Mouse (Mus musculus) adipocyte (in vitro differentiated cells): ENCODE measurements around the gene Zfp536.

ENCODE experiments used
- DNase-seq: peaks from one replicate; pipeline ENCODE4 v3.0.0-alpha.2; 2016; ENCODE audit warnings: low spot score

Gene Zfp536

DNA sequence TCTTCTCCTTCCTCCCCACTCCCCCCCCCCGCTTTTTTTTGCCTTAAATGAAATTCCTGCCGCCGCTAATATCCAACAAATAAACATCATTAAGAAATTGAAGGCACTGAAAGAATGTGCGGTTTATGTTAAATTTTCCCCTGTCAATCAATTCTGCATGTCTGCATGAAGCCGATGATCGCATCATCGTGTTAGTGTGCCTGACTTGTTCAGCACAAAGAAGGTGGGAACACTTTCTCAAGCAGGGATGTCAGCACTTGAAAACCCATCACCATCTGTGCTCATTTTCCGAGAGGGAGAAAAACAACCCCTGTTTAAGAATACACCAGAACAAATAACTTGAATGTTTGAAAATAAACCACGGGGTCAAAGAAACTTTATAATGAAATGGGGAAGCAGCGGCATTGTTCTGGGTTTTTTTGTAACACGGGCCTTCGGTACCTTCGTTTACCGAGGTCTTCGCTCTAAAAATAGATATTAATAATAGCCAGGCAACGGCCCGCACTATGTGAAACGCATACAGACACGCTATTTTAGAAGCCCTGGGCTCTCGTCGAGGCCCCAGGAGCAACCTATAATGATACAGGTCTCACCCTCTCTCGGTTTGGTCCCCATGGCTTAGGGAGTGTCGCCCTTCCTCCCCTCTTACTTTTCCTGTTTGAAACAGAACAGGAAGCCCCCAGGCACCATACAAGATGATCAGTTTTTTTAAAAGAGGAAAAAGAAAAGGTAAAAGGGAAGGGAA, 83.7 kb downstream of the Zfp536 start:
- no peak for DNase-seq

DNA sequence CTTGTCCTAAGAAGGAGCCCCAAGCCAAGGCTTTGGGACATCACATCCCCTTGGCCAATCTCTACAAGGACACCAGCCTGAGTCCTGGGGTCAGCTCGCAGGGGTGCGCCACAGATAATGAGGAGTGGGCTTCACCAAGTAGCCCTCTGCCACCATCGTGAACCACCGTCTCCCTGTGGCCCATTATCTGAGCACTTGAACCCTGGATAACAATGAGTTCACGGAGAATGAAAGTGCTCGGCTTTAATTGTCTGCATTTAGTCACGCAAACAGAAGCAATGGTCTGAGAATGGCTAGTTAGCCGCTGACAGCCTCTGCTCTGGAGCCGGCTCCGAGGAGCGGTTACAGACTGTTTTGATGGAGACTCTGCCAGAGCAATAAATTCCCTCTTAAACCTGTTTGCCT, 84.3 kb downstream of the Zfp536 start:
- DNase-seq = no peak

- no peak for DNase-seq
Observed at GRCm38 (mm10) chr7:37686366-37686765, 87.1 kb downstream of the Zfp536 start.

DNA sequence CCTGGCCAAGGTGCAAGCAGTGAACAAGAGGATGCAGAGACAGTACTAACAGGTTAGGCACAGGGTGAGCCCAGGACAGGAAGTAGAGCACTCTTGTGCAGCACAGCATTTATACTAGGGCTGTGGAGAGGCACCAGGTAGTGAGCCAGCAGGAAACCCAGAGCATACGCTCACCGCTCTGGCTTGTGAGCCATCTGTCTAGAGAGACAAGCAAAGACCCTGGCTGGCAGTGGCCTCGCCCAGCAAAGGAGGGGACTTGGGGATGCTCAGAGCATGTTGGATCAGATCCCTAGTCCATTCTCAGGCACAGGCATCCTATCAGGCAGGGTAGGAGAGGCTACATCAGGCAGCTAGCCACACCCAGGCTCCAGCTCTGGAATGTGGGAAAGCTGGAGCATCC, 88.2 kb downstream of the Zfp536 start:
- no peak for DNase-seq

DNA sequence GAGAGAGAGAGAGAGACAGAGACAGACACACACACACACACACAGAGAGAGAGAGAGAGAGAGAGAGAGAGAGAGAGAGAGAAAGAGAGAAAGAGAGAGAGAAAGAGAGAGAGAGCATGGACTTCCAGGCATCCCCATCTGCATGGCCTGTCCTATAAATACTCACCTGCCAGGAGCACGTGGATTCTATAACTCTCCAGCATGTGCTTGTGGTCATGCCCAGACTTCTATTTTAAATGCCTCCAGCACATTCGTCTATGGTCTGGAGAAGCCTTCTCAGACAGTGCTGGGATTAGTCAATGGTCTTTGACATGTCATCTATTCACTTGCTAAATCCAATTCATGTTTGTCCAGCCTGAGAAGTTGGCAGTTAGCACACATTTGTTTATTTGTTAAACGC, 92.1 kb downstream of the Zfp536 start:
- DNase-seq = no peak

- DNase-seq = no peak
Observed at GRCm38 (mm10) chr7:37663676-37664365, 109.6 kb downstream of the Zfp536 start.

- no peak for DNase-seq
Observed at GRCm38 (mm10) chr7:37648671-37649070, 124.8 kb downstream of the Zfp536 start.

- DNase-seq = no peak
Observed at GRCm38 (mm10) chr7:37647917-37648615, 125.4 kb downstream of the Zfp536 start.

DNA sequence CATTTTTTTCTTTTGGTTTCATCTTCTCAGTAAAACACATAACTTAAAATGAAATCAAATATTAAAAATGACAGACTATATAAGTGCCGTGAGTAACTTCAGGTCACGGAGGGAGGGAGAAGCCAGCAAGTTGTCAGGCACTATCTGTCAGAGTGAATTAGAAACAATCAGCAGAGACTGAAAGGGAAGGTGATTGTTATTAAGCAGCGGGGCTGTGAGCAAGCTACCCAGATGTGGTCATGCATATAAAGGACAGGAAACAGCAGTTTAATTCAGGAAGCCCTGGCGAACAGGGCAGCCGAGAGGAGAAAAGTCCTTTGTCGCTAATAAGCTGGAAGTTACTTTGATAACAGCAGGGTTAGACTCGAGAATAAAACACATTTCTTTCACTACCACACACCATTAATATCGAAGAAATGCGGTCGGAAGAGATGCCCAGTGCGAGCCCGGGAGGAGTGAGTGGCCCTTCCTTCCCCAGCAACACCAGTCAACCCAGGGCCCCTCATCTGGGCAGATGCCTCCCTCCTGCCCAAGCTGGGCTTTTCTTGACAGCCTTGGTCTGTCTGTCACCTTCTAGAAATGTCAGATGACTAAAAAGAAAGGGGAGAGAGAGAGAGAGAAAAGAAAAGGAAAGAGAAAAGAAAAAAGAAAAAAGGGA, 133.6 kb downstream of the Zfp536 start:
- no peak for DNase-seq

GRCm38 (mm10) chr7:37634812-37635211, 138.6 kb downstream of the Zfp536 start:
- no peak for DNase-seq

DNA sequence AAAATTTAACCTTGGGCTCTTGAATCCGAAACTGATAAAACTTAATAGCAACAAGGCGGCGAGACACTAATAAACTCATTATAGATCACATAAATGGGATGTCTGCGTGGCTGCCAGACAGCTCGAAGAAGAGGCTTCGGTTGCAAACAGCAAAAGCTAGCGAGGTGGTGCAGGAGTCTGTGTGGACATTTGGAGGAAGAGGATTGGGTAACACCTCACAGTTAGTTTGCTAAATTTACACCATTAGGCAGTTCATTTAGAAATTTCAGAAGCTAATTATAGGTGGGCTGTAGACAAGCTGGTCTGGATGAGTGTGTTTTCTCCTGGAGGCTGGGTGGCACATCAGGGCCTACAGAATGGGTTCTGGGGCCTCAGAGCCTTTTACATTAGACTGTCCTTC, 143.0 kb downstream of the Zfp536 start:
- DNase-seq = no peak

DNA sequence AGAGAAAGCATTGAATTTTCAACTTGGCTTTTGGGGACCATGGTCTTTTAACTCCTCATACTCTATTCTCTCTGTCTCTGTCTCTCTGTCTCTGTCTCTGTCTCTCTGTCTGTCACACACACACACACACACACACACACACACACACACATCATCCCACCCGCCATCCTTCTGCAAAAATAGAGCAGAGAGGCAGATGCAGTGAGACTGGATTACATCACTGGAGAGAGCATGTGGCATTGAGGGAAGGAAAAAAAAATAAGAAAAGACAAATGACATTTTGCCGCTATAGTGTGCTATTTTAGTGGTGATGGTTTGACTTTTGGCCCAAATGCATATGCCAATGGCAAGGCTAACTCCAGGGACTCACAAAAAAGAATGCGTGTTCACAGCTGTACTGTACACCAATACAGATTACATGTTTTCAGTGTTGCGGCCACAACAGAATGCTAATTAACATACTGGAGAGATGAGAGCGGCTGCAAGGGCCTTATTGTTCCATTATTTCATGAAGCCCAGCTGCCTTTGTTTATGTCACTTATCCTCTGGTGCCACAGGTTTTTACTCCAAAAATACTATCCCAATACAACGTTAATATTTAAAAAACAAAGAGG, 145.4 kb downstream of the Zfp536 start:
- no peak for DNase-seq

- no peak for DNase-seq
Observed at GRCm38 (mm10) chr7:37625758-37626157, 147.7 kb downstream of the Zfp536 start.

- DNase-seq = no peak
Observed at GRCm38 (mm10) chr7:37624759-37625340, 148.6 kb downstream of the Zfp536 start.

- no peak for DNase-seq
Observed at GRCm38 (mm10) chr7:37623903-37624758, 149.3 kb downstream of the Zfp536 start.

GRCm38 (mm10) chr7:37619254-37619653, 154.2 kb downstream of the Zfp536 start:
- DNase-seq = no peak

DNA sequence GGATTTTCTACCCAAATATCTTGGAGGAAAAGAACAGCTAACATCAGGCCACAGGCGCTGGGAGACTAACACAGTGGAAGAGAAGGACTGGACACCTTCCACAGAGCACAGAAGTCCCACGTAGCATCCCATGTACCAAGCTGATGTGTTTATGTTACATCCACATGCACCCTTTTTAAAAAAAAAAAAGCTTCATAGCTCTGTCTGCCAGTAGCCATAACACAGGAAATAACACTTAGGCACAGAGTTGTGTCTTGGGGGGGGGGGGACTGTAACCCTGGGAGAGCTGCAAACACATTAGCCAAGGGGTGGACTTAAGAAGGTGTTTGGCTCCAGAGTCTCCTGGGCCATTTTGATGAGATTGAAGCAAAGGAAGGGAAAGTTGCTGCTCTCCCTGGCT, 155.6 kb downstream of the Zfp536 start:
- no peak for DNase-seq

DNA sequence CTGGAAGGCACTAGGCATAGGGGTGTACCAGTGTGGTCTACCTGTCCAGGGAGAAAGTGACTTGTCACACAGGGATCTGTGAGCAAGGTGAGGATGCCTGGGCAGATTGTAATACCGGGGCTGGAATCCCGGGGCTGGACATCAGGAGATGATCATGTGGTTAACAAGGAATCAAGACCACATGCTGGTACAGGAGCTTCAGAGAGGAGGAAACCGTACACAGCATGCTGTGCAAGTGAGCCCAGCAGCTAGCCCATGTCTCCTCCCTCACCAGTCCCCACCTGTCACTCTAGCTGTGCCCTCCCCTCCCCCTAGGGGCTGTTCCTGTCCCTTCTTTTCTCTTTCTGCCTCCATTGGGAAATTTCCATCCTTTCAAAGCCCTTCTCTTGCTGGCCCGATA, 157.5 kb downstream of the Zfp536 start:
- DNase-seq = no peak

GRCm38 (mm10) chr7:37614381-37614780, 159.1 kb downstream of the Zfp536 start:
- no peak for DNase-seq

DNA sequence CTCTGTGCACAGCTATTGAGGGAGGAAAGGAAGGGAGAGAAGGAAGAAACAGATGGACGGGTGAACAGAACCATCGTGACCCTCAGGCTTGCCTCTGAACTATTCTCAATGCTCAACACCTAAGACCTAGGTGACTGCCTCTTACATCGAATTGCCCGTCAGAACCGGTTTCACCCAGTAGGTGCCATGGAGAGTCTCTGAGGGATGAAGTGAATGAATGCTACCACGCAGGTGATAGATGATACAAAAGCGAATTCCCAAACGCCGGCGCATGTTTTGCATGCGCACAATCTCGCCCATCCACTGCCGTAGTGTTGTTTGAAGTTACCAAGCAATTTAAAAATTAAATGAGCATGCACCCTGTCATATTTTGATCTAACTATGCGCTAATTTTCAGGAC, 164.9 kb downstream of the Zfp536 start:
- no peak for DNase-seq

DNA sequence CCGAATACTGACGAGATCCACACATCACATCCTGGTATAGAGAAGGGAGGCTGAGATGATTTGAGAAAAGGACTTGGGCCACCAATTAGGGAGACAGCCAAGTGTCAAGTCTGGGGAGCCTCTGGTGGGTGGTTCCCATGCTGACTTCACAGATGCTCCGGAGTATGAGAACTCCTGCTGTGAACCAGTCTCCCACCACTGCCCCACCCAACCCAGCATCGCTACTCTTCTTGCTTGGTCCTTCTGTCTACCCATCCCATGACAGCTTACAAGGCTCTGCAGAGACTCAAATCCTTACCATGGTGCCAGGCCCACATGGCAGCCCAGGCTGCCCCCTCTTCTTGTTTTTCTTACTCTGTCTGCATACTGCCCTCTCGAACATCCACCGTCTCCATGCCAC, 165.5 kb downstream of the Zfp536 start:
- no peak for DNase-seq
